Mouse (Mus musculus) large intestine, adult 2 months (tissue): ENCODE data around the gene Trir. TPM values are rescaled to one million over a fixed set of nuclear protein-coding genes. Genes with fewer than 3 reads are reported as not detected.

ENCODE experiments used
- DNase-seq: peaks from one replicate; pipeline ENCODE4 v3.0.0-alpha.2; 2012; ENCODE audit warnings: low read depth, low spot score
- WGBS: fragments of 180-500 bp; shearing (Covaris S2); methylation state at CpG from one replicate; pipeline ENCODE4 v1.1.7; 2018; 5-methylcytosine and 5-hydroxymethylcytosine counted together
- polyA plus RNA-seq: library from polyadenylated mRNA; depleted of rRNA; stranded (reverse); fragments of >200 nt; gene quantifications from 2 replicates; pipeline ENCODE4 v1.2.3, GENCODE M21; 2012; rRNA removed

Gene Trir
- polyA plus RNA-seq, 1 experiment = 101 TPM

DNA sequence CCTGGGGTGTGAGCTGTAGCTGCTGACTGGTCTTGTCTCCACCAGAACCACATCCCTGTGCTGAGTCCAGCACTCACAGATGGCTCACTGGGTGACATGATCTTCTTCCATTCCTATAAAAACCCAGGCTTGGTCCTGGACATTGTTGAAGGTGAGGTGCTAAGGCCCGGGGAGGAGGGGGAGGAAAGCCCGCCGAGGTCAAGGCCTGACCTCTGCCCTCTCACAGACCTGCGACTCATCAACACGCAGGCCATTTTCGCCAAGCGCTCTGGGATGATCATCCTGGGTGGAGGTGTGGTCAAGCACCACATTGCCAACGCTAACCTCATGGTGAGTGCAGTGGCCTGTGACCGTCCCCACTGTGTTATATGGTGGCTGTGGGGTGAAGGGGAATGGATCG, 47.5 kb downstream of the Trir start:
- no peak for DNase-seq
- 75% methylated on average over 10 of the region's 10 CpGs for WGBS

DNA sequence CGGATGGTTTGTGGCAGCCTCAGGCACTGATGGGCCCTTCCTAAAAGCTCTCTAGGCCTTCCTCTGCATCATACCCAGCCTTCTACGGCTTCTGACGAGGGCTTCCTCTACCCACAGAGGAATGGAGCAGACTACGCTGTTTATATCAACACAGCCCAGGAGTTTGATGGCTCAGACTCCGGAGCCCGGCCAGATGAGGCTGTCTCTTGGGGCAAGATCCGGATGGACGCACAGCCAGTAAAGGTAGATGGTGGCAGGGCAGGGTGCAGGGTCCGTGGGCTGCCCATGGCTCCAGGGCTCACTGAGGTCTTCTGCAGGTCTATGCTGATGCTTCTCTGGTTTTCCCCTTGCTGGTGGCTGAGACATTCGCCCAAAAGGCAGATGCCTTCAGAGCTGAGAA, 48.0 kb downstream of the Trir start:
- WGBS = 91% methylated on average over 10 of the region's 10 CpGs
- DNase-seq = no peak

DNA sequence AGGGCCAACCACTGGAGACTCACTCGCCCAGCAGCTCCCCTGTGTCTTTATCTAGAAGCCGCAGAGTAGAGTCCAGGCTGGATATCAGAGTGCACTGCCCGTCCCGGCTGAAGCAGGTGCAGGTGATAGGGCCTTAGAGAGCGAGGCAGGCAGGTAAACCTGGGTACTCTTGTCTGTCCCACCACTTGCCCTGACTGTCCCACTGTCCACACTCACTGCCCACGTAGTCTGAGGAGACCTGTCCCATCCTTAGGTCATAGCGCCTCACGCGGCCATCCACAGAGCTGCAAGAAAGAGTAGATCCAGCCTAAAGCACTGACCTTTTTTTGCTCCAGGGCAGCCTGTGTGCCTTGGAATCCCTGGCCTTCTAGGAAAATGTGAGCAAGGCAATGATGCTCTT, 49.4 kb downstream of the Trir start:
- no peak for DNase-seq
- WGBS = 79% methylated on average over 9 of the region's 9 CpGs

DNA sequence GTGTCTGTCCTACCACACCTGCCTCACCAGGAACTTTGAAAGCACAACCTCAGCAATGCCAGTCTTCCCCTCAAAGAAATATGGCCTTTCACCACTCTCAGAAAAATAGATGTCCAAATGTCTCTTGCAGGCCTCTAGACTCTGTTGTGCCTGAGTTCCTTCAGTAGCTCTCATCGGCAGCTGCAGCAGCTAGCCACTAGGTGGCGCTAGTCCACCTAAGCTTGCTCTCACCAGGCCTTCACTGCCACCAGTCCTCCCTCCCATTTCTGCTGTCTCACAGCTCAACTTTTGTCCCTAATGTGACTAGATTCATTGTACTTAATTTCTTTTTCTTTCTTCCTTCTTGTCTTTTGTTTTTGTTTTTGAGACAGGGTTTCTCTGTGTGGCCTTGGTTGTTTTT, 50.4 kb downstream of the Trir start:
- WGBS = 2% methylated on average over 2 of the region's 2 CpGs
- DNase-seq = peak; percentile 45

Other genes starting within 250 kb of the Trir start
- 14.5 and 15.4 TPM in 2 replicates for gene Nfix, start 226.5 kb upstream of the Trir start, polyA plus RNA-seq
- 1.9 and 3.0 TPM in 2 replicates for gene Dand5, start 204.0 kb upstream of the Trir start, polyA plus RNA-seq
- gene Gadd45gip1, start 195.3 kb upstream of the Trir start, polyA plus RNA-seq = 13.4 and 22.8 TPM in 2 replicates
- gene Rad23a, start 186.2 kb upstream of the Trir start, polyA plus RNA-seq = 49.3 and 65.9 TPM in 2 replicates
- gene Calr, start 179.9 kb upstream of the Trir start, polyA plus RNA-seq = 402 and 404 TPM in 2 replicates
- 50.9 and 54.2 TPM in 2 replicates for gene Farsa, start 169.8 kb upstream of the Trir start, polyA plus RNA-seq
- gene Syce2, start 154.7 kb upstream of the Trir start, polyA plus RNA-seq = 3.5 and 5.5 TPM in 2 replicates
- 38.6 and 64.2 TPM in 2 replicates for gene Gcdh, start 132.9 kb upstream of the Trir start, polyA plus RNA-seq
- gene Klf1, start 124.9 kb upstream of the Trir start, polyA plus RNA-seq = 0.38 and 0.43 TPM in 2 replicates
- 8.4 and 8.7 TPM in 2 replicates for gene Dnase2a, start 118.3 kb upstream of the Trir start, polyA plus RNA-seq
- 0.36 and 0.49 TPM in 2 replicates for gene Mast1, start 89.5 kb upstream of the Trir start, polyA plus RNA-seq
- gene Rtbdn, start 79.8 kb upstream of the Trir start, polyA plus RNA-seq = not detected in 2 replicates
- 1.2 and 1.4 TPM in 2 replicates for gene Gm49661, start 57.4 kb upstream of the Trir start, polyA plus RNA-seq
- 183 and 200 TPM in 2 replicates for gene Prdx2, start 57.2 kb upstream of the Trir start, polyA plus RNA-seq
- gene Rnaseh2a, start 57.1 kb upstream of the Trir start, polyA plus RNA-seq = 48.2 and 52.8 TPM in 2 replicates
- 80.2 and 118 TPM in 2 replicates for gene Junb, start 48.1 kb upstream of the Trir start, polyA plus RNA-seq
- gene Hook2, start 36.2 kb upstream of the Trir start, polyA plus RNA-seq = 33.8 and 49.0 TPM in 2 replicates
- gene Best2, start 12.3 kb upstream of the Trir start, polyA plus RNA-seq = 0.33 TPM in 1 of 2 replicates, not detected in the other
- gene Asna1, start 1.5 kb upstream of the Trir start, polyA plus RNA-seq = 142 and 146 TPM in 2 replicates
- 34.5 and 50.7 TPM in 2 replicates for gene Tnpo2, start 10.1 kb downstream of the Trir start, polyA plus RNA-seq
- gene Fbxw9, start 33.2 kb downstream of the Trir start, polyA plus RNA-seq = 33.9 and 40.8 TPM in 2 replicates
- 0.73 and 1.0 TPM in 2 replicates for gene Gm5741, start 41.2 kb downstream of the Trir start, polyA plus RNA-seq
- 33.3 and 41.4 TPM in 2 replicates for gene Dhps, start 44.9 kb downstream of the Trir start, polyA plus RNA-seq
- 121 and 139 TPM in 2 replicates for gene Wdr83os, start 53.9 kb downstream of the Trir start, polyA plus RNA-seq
- 29.4 and 33.9 TPM in 2 replicates for gene Wdr83, start 54.5 kb downstream of the Trir start, polyA plus RNA-seq
- 37.4 and 64.2 TPM in 2 replicates for gene Man2b1, start 56.4 kb downstream of the Trir start, polyA plus RNA-seq
- 0.96 and 1.5 TPM in 2 replicates for gene Zfp791, start 96.3 kb downstream of the Trir start, polyA plus RNA-seq
- gene Cks1brt, start 125.1 kb downstream of the Trir start, polyA plus RNA-seq = not detected in 2 replicates
- gene Olfr371, start 199.2 kb downstream of the Trir start, polyA plus RNA-seq = not detected in 2 replicates